Mouse (Mus musculus) E14TG2a.4 (cell line): ENCODE results near the gene Igf1r.

Experiments
- H3K27me3 ChIP-seq: 2 replicates; pipeline ENCODE4 v1.6.1; 2014; ENCODE audit warnings: low read length, control low read depth; ENCODE audit not compliant: insufficient read depth
- H3K36me3 ChIP-seq: 2 replicates; pipeline ENCODE4 v1.6.1; 2014; ENCODE audit warnings: low read length, control low read depth; ENCODE audit not compliant: insufficient read depth
- H3K4me1 ChIP-seq: replicated peaks from 2 replicates; pipeline ENCODE4 v1.6.1; 2014; ENCODE audit warnings: low read depth, low read length, control low read depth
- H3K4me3 ChIP-seq: replicated peaks from 2 replicates; pipeline ENCODE4 v1.5.1; 2014; ENCODE audit warnings: mild to moderate bottlenecking, low read length
- H3K9me3 ChIP-seq: 2 replicates; pipeline ENCODE4 v1.6.1; 2014; ENCODE audit warnings: low read length, control low read depth
- CTCF ChIP-seq: conservative IDR thresholded peaks from 2 replicates; pipeline ENCODE4 v1.5.1; 2014; ENCODE audit warnings: low read length
- NANOG ChIP-seq: IDR thresholded peaks from 2 replicates; pipeline ENCODE4 v1.6.1; 2014; ENCODE audit warnings: borderline replicate concordance, low read length, mixed read lengths
- POU5F1 ChIP-seq: IDR thresholded peaks from 2 replicates; pipeline ENCODE4 v1.6.1; 2014; ENCODE audit warnings: low read length, borderline replicate concordance

The Igf1r gene

GRCm38 (mm10) chr7:68036527-68036926 is 83.9 kb downstream of the Igf1r start:
- no peaks in the 10 kb centered on the region; the same call in none of the 2 replicates for H3K36me3 ChIP-seq
- no peak overlapping the region for H3K4me3 ChIP-seq
- H3K9me3 ChIP-seq = no peaks in the 10 kb centered on the region
- TF ChIP-seq POU5F1 = no peak
- TF ChIP-seq CTCF = no peak
- no peak for TF ChIP-seq NANOG
- no peaks in the 10 kb centered on the region for H3K4me1 ChIP-seq
- no peaks in the 10 kb centered on the region for H3K27me3 ChIP-seq

GRCm38 (mm10) chr7:68038846-68039245 is 86.2 kb downstream of the Igf1r start:
- H3K4me1 ChIP-seq = no peaks in the 10 kb centered on the region
- H3K27me3 ChIP-seq = no peaks in the 10 kb centered on the region
- TF ChIP-seq POU5F1 (no peak), NANOG (no peak), CTCF (no peak)
- no peaks in the 10 kb centered on the region for H3K9me3 ChIP-seq
- H3K36me3 ChIP-seq = no peaks in the 10 kb centered on the region
- H3K4me3 ChIP-seq = no peak overlapping the region

- no peaks in the 10 kb centered on the region for H3K27me3 ChIP-seq
- no peaks in the 10 kb centered on the region for H3K9me3 ChIP-seq
- no peaks in the 10 kb centered on the region for H3K36me3 ChIP-seq
- no peak overlapping the region for H3K4me3 ChIP-seq
- H3K4me1 ChIP-seq = no peaks in the 10 kb centered on the region
- no peak for TF ChIP-seq CTCF
- no peak for TF ChIP-seq NANOG
- no peak for TF ChIP-seq POU5F1
These were observed 86.9 kb downstream of the Igf1r start for GRCm38 (mm10) chr7:68039550-68039949.

GRCm38 (mm10) chr7:68044621-68045020 is 92.0 kb downstream of the Igf1r start:
- H3K4me3 ChIP-seq = no peak overlapping the region
- no peaks in the 10 kb centered on the region for H3K4me1 ChIP-seq
- TF ChIP-seq POU5F1 = no peak
- no peak for TF ChIP-seq CTCF
- TF ChIP-seq NANOG = no peak
- H3K27me3 ChIP-seq = no peaks in the 10 kb centered on the region
- no peaks in the 10 kb centered on the region for H3K36me3 ChIP-seq
- no peaks in the 10 kb centered on the region for H3K9me3 ChIP-seq

GRCm38 (mm10) chr7:68047152-68047551 is 94.5 kb downstream of the Igf1r start:
- Histone ChIP-seq H3K4me1 (no peaks in the 10 kb centered on the region), H3K4me3 (no peak overlapping the region), H3K36me3 (no peaks in the 10 kb centered on the region), H3K9me3 (no peaks in the 10 kb centered on the region), H3K27me3 (no peaks in the 10 kb centered on the region)
- TF ChIP-seq CTCF (no peak), POU5F1 (no peak), NANOG (no peak)

- no peak for TF ChIP-seq NANOG
- no peak for TF ChIP-seq CTCF
- no peak for TF ChIP-seq POU5F1
- H3K9me3 ChIP-seq = no peaks in the 10 kb centered on the region
- peaks cover 13% of the 10 kb centered on the region for H3K4me1 ChIP-seq
- no peaks in the 10 kb centered on the region for H3K27me3 ChIP-seq
- H3K4me3 ChIP-seq = no peak overlapping the region
- H3K36me3 ChIP-seq = no peaks in the 10 kb centered on the region
These were observed 95.9 kb downstream of the Igf1r start for GRCm38 (mm10) chr7:68048532-68048931.

- no peaks in the 10 kb centered on the region for H3K36me3 ChIP-seq
- no peak for TF ChIP-seq POU5F1
- TF ChIP-seq NANOG = no peak
- TF ChIP-seq CTCF = no peak
These were observed 96.4 kb downstream of the Igf1r start for GRCm38 (mm10) chr7:68049048-68049447.

GRCm38 (mm10) chr7:68053002-68053624 is 100.5 kb downstream of the Igf1r start:
- Histone ChIP-seq H3K36me3 (no peaks in the 10 kb centered on the region), H3K27me3 (no peaks in the 10 kb centered on the region), H3K4me1 (peaks cover 33% of the 10 kb centered on the region), H3K9me3 (no peaks in the 10 kb centered on the region), H3K4me3 (no peak overlapping the region)
- no peak for TF ChIP-seq POU5F1

More at GRCm38 (mm10) chr7:68049048-68049447, 96.4 kb downstream of the Igf1r start:
- H3K27me3 ChIP-seq = no peaks in the 10 kb centered on the region
- no peaks in the 10 kb centered on the region for H3K9me3 ChIP-seq
- peaks cover 18% of the 10 kb centered on the region for H3K4me1 ChIP-seq
- no peak overlapping the region for H3K4me3 ChIP-seq

- Histone ChIP-seq H3K4me3 (no peak overlapping the region), H3K9me3 (no peaks in the 10 kb centered on the region), H3K36me3 (no peaks in the 10 kb centered on the region), H3K4me1 (peaks cover 33% of the 10 kb centered on the region), H3K27me3 (no peaks in the 10 kb centered on the region)
- TF ChIP-seq NANOG (no peak), CTCF (no peak), POU5F1 (no peak)
These were observed 101.9 kb downstream of the Igf1r start for GRCm38 (mm10) chr7:68054498-68054897.
